Mouse (Mus musculus): ENCODE measurements around the gene Fhl3.
"Not testable (repeated sequence)": the region's sequence is repeated elsewhere in the genome, so short reads cannot be mapped to it uniquely, and the experiment has no call there.

The Fhl3 gene

GRCm38 (mm10) chr4:124710776-124711291 lies 10.3 kb downstream of the Fhl3 start:
- peak; percentile 72 for DNase-seq

- DNase-seq, result no peak
These were observed 12.1 kb downstream of the Fhl3 start for GRCm38 (mm10) chr4:124712618-124713017.

GRCm38 (mm10) chr4:124713850-124714249 lies 13.3 kb downstream of the Fhl3 start:
- not testable (repeated sequence) for DNase-seq

GRCm38 (mm10) chr4:124714545-124715481 lies 14.3 kb downstream of the Fhl3 start, which contains the start of gene Sf3a3:
TSS of gene Sf3a3 (plus strand) at chr4:124714776.
- DNase-seq, result peak; percentile 97

GRCm38 (mm10) chr4:124719101-124719500 lies 18.6 kb downstream of the Fhl3 start:
- DNase-seq, result no peak

- no peak for DNase-seq
These were observed 25.6 kb downstream of the Fhl3 start for GRCm38 (mm10) chr4:124726121-124726520.

DNA sequence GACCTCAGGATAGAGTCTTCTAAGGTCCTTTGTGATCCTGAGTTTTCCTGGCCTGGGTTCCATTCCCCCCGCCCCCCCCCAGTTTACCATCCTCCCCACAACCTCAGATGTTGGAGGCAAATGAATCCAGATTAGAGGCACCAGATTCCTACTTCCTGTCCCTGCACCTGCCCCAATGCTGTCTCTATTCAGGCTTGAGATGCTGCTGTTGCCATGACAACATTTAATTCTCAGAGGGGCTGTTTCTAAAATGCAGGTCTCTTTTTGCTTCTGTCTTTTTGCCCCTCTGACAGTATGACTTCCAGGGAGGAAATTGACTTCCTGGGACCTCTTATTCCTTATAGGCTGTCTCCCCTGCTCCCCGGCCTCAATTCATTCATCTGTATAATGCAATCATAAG lies 36.5 kb downstream of the Fhl3 start:
- no peak for DNase-seq

GRCm38 (mm10) chr4:124737486-124737885 lies 37.0 kb downstream of the Fhl3 start:
- no peak for DNase-seq

GRCm38 (mm10) chr4:124738013-124738412 lies 37.5 kb downstream of the Fhl3 start:
- no peak for DNase-seq

GRCm38 (mm10) chr4:124738783-124739182 lies 38.3 kb downstream of the Fhl3 start:
- DNase-seq, result no peak

- peak; percentile 84 for DNase-seq
These were observed 41.2 kb downstream of the Fhl3 start, which contains the start of gene Inpp5b for GRCm38 (mm10) chr4:124741376-124742343. TSS of gene Inpp5b (plus strand) at chr4:124741850.

DNA sequence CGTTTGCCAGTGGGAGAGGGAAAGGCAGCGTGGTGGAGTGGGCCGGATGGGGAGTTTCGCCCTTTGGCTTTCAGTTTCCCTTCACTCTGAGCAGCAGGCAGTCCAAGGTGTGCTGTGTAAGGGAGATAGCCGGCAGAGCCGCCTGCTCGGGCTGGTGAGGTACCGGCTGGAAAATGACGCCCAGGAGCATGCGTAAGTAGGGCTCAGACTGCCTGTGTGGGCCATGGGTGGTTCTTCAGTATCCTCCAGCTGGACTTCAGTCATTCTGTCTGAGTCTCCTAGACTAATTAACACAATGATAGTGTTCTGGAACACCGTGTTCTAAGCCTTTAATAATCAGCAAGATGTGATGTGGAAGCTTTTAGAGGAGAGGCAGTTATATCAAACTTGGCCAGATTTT lies 42.3 kb downstream of the Fhl3 start:
- no peak for DNase-seq

GRCm38 (mm10) chr4:124746577-124746976 lies 46.1 kb downstream of the Fhl3 start:
- DNase-seq, result no peak

GRCm38 (mm10) chr4:124747851-124748250 lies 47.4 kb downstream of the Fhl3 start:
- DNase-seq, result no peak

- DNase-seq, result peak; percentile 99
These were observed 51.1 kb downstream of the Fhl3 start for GRCm38 (mm10) chr4:124751300-124752250.

GRCm38 (mm10) chr4:124752281-124753199 lies 52.0 kb downstream of the Fhl3 start:
- peak; percentile 69 for DNase-seq

DNA sequence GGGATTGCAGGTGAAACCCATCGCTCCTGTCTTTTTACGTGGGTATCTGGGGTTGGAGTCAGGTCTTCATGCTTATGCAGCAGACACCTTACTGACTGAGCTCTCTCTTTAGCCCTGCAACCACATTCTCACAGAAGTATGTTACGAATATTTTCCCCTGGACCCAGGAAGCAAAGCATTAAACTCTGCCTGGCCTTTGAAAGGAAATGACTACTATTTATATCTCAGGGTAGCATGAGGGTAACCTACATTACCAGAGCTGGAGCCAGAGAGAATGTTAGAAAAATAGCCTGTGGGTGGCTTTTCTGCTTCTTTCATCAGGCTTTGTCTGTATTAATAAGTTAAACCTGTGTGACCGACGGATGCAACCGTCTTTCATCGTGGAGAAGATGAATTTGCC lies 55.0 kb downstream of the Fhl3 start:
- DNase-seq, result no peak
